Mouse (Mus musculus) G1E (cell line): ENCODE measurements at regions not wholly inside any gene's neighbourhood (a gene's known extent, or its start where the extent isn't known, plus 50 kb on each side); places are given as distances from the start of the nearest gene placed in this dataset.
"Not testable (repeated sequence)": the region's sequence is repeated elsewhere in the genome, so short reads cannot be mapped to it uniquely, and the experiment has no call there.

Experiments
- CTCF ChIP-seq: IDR thresholded peaks from 2 replicates; pipeline ENCODE4 v1.5.1; 2012; ENCODE audit warnings: low read depth, low read length, inconsistent platforms, mixed read lengths
- GATA1 ChIP-seq: IDR thresholded peaks from 2 replicates; pipeline ENCODE4 v1.6.1; 2012; ENCODE audit warnings: borderline replicate concordance, low read length, inconsistent platforms, mixed read lengths
- POLR2AphosphoS5 ChIP-seq: IDR thresholded peaks from 2 replicates; pipeline ENCODE4 v1.6.1; 2012; ENCODE audit warnings: low read depth, low read length, inconsistent platforms; ENCODE audit not compliant: insufficient replicate concordance

GRCm38 (mm10) chr14:52990569-52991327, 495.2 kb upstream of the Olfr1507 start:
- not testable (repeated sequence) for TF ChIP-seq CTCF, POLR2AphosphoS5, GATA1
